Mouse (Mus musculus): ENCODE results near the gene Bahd1.
A peak's percentile ranks its signal among the peaks of the same experiment; 100 is the strongest.

Bahd1 gene

GRCm38 (mm10) chr2:118899981-118900825 lies at the start of gene Bahd1:
Gene Bahd1, plus strand, starts transcription at chr2:118900377.
- no peak for DNase-seq

GRCm38 (mm10) chr2:118851756-118852155 lies 48.4 kb upstream of the Bahd1 start:
- DNase-seq: no peak

GRCm38 (mm10) chr2:118861454-118862339 lies 38.5 kb upstream of the Bahd1 start, which contains the start of gene Ivd:
Gene Ivd, plus strand, starts transcription at chr2:118861954.
- DNase-seq: peak; percentile 96 to 97

GRCm38 (mm10) chr2:118862340-118862675 lies 37.9 kb upstream of the Bahd1 start:
- no peak for DNase-seq

- DNase-seq: no peak
Measured at GRCm38 (mm10) chr2:118870601-118871000, 29.6 kb upstream of the Bahd1 start.

GRCm38 (mm10) chr2:118871032-118871431 lies 29.1 kb upstream of the Bahd1 start:
- no peak for DNase-seq

- no peak for DNase-seq
Measured at GRCm38 (mm10) chr2:118873018-118873417, 27.2 kb upstream of the Bahd1 start.

GRCm38 (mm10) chr2:118873890-118874430 lies 26.2 kb upstream of the Bahd1 start:
- DNase-seq: no peak

GRCm38 (mm10) chr2:118875316-118875715 lies 24.9 kb upstream of the Bahd1 start:
- no peak for DNase-seq

GRCm38 (mm10) chr2:118876453-118876852 lies 23.7 kb upstream of the Bahd1 start:
- no peak for DNase-seq

- DNase-seq: peak; percentile 60 to 67
Measured at GRCm38 (mm10) chr2:118881019-118881418, 19.2 kb upstream of the Bahd1 start.

- no peak for DNase-seq
Measured at GRCm38 (mm10) chr2:118881956-118882355, 18.2 kb upstream of the Bahd1 start.

GRCm38 (mm10) chr2:118882840-118883679 lies 17.1 kb upstream of the Bahd1 start:
- DNase-seq: peak; percentile 63 to 87

- DNase-seq: no peak
Measured at GRCm38 (mm10) chr2:118887440-118887839, 12.7 kb upstream of the Bahd1 start.

GRCm38 (mm10) chr2:118887845-118888548 lies 12.2 kb upstream of the Bahd1 start:
- DNase-seq: no peak

- no peak for DNase-seq
Measured at GRCm38 (mm10) chr2:118891173-118891572, 9.0 kb upstream of the Bahd1 start.

GRCm38 (mm10) chr2:118895990-118896913 lies 3.9 kb upstream of the Bahd1 start:
- no peak for DNase-seq

GRCm38 (mm10) chr2:118896914-118897291 lies 3.3 kb upstream of the Bahd1 start:
- DNase-seq: no peak

- no peak for DNase-seq
Measured at GRCm38 (mm10) chr2:118897392-118897791, 2.8 kb upstream of the Bahd1 start.

- no peak for DNase-seq
Measured at GRCm38 (mm10) chr2:118897808-118898207, 2.4 kb upstream of the Bahd1 start.

GRCm38 (mm10) chr2:118898771-118899170 lies 1.4 kb upstream of the Bahd1 start:
- DNase-seq: no peak
